Comparison of ENCODE assay signal across 8 mouse cellular contexts in genomic region chr9:107709096-107709696, GRCm38 (mm10). TPM values are rescaled to one million over a fixed set of nuclear protein-coding genes. Genes with fewer than 3 reads are reported as not detected.
DNase-seq lines count a peak whose midpoint lies in the region; ATAC-seq lines count a peak whose summit lies in the region.

No protein-coding gene starts in this region.

- H3K4me1 ChIP-seq in hindbrain, embryonic 14.5 days (replicated peaks; ENCODE audit: control insufficient read depth, insufficient read depth, low read length): peaks cover 31% of the 10 kb centered on the region; the same call in 1 of the 2 replicates
- peaks cover 37% of the 10 kb centered on the region for H3K4me1 ChIP-seq in midbrain, embryonic 16.5 days (ENCODE audit: control insufficient read depth, insufficient read depth, low read length)

- H3K36me3 ChIP-seq in hindbrain, embryonic 14.5 days (replicated peaks; ENCODE audit: control insufficient read depth, insufficient read depth): peaks cover 11% of the 10 kb centered on the region
- peaks cover 3% of the 10 kb centered on the region for H3K36me3 ChIP-seq in midbrain, embryonic 16.5 days (ENCODE audit: control insufficient read depth, insufficient read depth, low read length)

- peak overlapping the region; percentile 86 for H3K4me2 ChIP-seq in hindbrain, embryonic 14.5 days (replicated peaks)
- peak overlapping the region; percentile 72 for H3K4me2 ChIP-seq in midbrain, embryonic 16.5 days (ENCODE audit: low read length)

- peak overlapping the region; percentile 89 for H3K4me3 ChIP-seq in hindbrain, embryonic 14.5 days (replicated peaks; ENCODE audit: low read length)
- H3K4me3 ChIP-seq in midbrain, embryonic 16.5 days (ENCODE audit: low read depth, low read length): peak overlapping the region; percentile 95

- DNase-seq in CD4-positive, CD25-positive, alpha-beta regulatory T cell, adult 2 months (ENCODE audit: low read depth, low spot score): peak; percentile 39
- peak; percentile 27 for DNase-seq in retina, postnatal 1 day
- no peak for DNase-seq in retina, embryonic 14.5 days (ENCODE audit: low spot score)
- DNase-seq in hindbrain, embryonic 14.5 days (ENCODE audit: low spot score): no peak
- no peak for DNase-seq in right cerebral cortex, postnatal 36 days (ENCODE audit: low spot score in 2 of 2)

- under 1% methylated on average over 42 of the region's 55 CpGs for WGBS in hindbrain, embryonic 14.5 days
- WGBS in midbrain, embryonic 16.5 days: under 1% methylated on average over 34 of the region's 55 CpGs

- ATAC-seq in CD4-positive, CD25-positive, alpha-beta regulatory T cell, adult 4 months: no peak
- ATAC-seq in hindbrain, embryonic 14.5 days (ENCODE audit: low FRiP score): no peak
- ATAC-seq in midbrain, embryonic 16.5 days: no peak
- no peak for ATAC-seq in megakaryocyte-erythroid progenitor cell, adult 5-6 weeks (replicated peaks; ENCODE audit: low FRiP score, low TSS enrichment, poor library complexity, severe bottlenecking)

- H3K27me3 ChIP-seq in hindbrain, embryonic 14.5 days (ENCODE audit: control insufficient read depth, insufficient read depth, low read length): no peaks in the 10 kb centered on the region
- no peaks in the 10 kb centered on the region for H3K27me3 ChIP-seq in midbrain, embryonic 16.5 days (ENCODE audit: control insufficient read depth, insufficient read depth, low read depth, low read length)

- peak overlapping the region; percentile 97 for H3K9ac ChIP-seq in hindbrain, embryonic 14.5 days
- peak overlapping the region; percentile 98 for H3K9ac ChIP-seq in midbrain, embryonic 16.5 days (ENCODE audit: low read depth, low read length)

- H3K9me3 ChIP-seq in hindbrain, embryonic 14.5 days (ENCODE audit: control insufficient read depth, low read length): no peaks in the 10 kb centered on the region
- no peaks in the 10 kb centered on the region for H3K9me3 ChIP-seq in midbrain, embryonic 16.5 days (replicated peaks; ENCODE audit: control insufficient read depth, low read length, poor library complexity, severe bottlenecking)

- peak overlapping the region; percentile 89 for H3K27ac ChIP-seq in hindbrain, embryonic 14.5 days
- peak overlapping the region; percentile 91 for H3K27ac ChIP-seq in midbrain, embryonic 16.5 days (ENCODE audit: low read length)

RNA-seq across cellular contexts. Expression of gene Sema3f, which starts 1.1 kb away (rescaled TPM):
- not detected for polyA plus RNA-seq in CD4-positive, CD25-positive, alpha-beta regulatory T cell, adult 4 months (2017; shearing (Covaris generic))
- polyA plus RNA-seq in hindbrain, embryonic 14.5 days (2014; fragmentation: Nextera tagmentation; extraction: Ambion mirVana): 17.5 and 17.7 TPM in 2 replicates
- polyA plus RNA-seq in midbrain, embryonic 16.5 days (2015; fragmentation: Nextera tagmentation; extraction: Ambion mirVana): 16.6 and 19.2 TPM in 2 replicates
- total RNA-seq in megakaryocyte-erythroid progenitor cell, adult 5-6 weeks (2014; fragmentation: Nextera tagmentation): 0.94 TPM in 1 of 2 replicates, not detected in the other
- total RNA-seq in megakaryocyte-erythroid progenitor cell, adult 5-6 weeks (2017): not detected in 2 replicates

RNA-seq across cellular contexts. Expression of gene Gnat1, which starts 29.7 kb away (rescaled TPM):
- polyA plus RNA-seq in CD4-positive, CD25-positive, alpha-beta regulatory T cell, adult 4 months (2017; shearing (Covaris generic)): 1 to 10 TPM in 1 of 2 experiments, not detected in 1; 1.6 TPM
- polyA plus RNA-seq in hindbrain, embryonic 14.5 days (2014; fragmentation: Nextera tagmentation; extraction: Ambion mirVana): 1.3 TPM in 2 replicates
- polyA plus RNA-seq in midbrain, embryonic 16.5 days (2015; fragmentation: Nextera tagmentation; extraction: Ambion mirVana): 1.6 and 2.2 TPM in 2 replicates
- total RNA-seq in megakaryocyte-erythroid progenitor cell, adult 5-6 weeks (2014; fragmentation: Nextera tagmentation): not detected in 2 replicates
- 5.3 TPM in 1 of 2 replicates, not detected in the other for total RNA-seq in megakaryocyte-erythroid progenitor cell, adult 5-6 weeks (2017)

RNA-seq across cellular contexts. Expression of gene Slc38a3, which starts 39.9 kb away (rescaled TPM):
- not detected for polyA plus RNA-seq in CD4-positive, CD25-positive, alpha-beta regulatory T cell, adult 4 months (2017; shearing (Covaris generic))
- polyA plus RNA-seq in hindbrain, embryonic 14.5 days (2014; fragmentation: Nextera tagmentation; extraction: Ambion mirVana): 48.3 and 48.5 TPM in 2 replicates
- polyA plus RNA-seq in midbrain, embryonic 16.5 days (2015; fragmentation: Nextera tagmentation; extraction: Ambion mirVana): 31.1 and 34.0 TPM in 2 replicates
- not detected in 2 replicates for total RNA-seq in megakaryocyte-erythroid progenitor cell, adult 5-6 weeks (2014; fragmentation: Nextera tagmentation)
- total RNA-seq in megakaryocyte-erythroid progenitor cell, adult 5-6 weeks (2017): not detected in 2 replicates

Comparison
In these comparisons a context has a peak if more than half of its experiments do, and no peak if none do; other contexts are left out.
1. DNase-seq: peak in CD4-positive, CD25-positive, alpha-beta regulatory T cell, adult 2 months (single experiment) and retina, postnatal 1 day (single experiment); none in retina, embryonic 14.5 days (single experiment), hindbrain, embryonic 14.5 days (single experiment) and right cerebral cortex, postnatal 36 days (0 of 2).
2. RNA of gene Sema3f, which starts 1.1 kb away (polyA plus RNA-seq): 16.6 to 19.2 TPM in midbrain, embryonic 16.5 days and 17.5 to 17.7 TPM in hindbrain, embryonic 14.5 days; not detected in CD4-positive, CD25-positive, alpha-beta regulatory T cell, adult 4 months; every median in the first group is over 10 times any median in the second.
3. RNA of gene Slc38a3, which starts 39.9 kb away (polyA plus RNA-seq): 48.3 to 48.5 TPM in hindbrain, embryonic 14.5 days and 31.1 to 34.0 TPM in midbrain, embryonic 16.5 days; not detected in CD4-positive, CD25-positive, alpha-beta regulatory T cell, adult 4 months; every median in the first group is over 10 times any median in the second.